Mouse (Mus musculus): ENCODE data around the gene Olfml2a.
"Not testable (repeated sequence)": the region's sequence is repeated elsewhere in the genome, so short reads cannot be mapped to it uniquely, and the experiment has no call there.

Gene Olfml2a

DNA sequence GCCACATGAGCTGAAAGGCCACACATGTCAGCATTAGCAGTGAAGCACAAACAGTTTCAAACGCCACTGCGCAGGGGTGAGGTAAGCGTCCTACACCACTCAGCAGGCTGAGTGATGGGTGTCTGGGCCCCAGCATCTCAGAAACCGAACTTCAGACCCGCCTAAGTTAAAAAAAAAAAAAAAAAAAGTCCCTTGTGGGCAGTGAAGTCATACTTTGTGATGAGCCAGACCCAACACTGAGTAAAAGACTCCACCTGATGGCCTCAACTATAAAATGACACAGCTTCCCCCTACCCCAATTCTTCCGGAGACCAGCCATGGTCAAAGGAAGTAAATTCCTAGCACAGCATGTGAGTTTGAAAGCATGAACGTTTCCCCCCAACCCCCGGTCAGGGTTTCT lies 71.3 kb downstream of the Olfml2a start:
- in situ Hi-C loops (cut with MboI; ENCODE audit: low pct_unique_long_range_greater_than_20kb in 1 of 2, low sequenced_read_pairs in 2 of 2, unreplicated experiment in 1 of 2): no loop called here

DNA sequence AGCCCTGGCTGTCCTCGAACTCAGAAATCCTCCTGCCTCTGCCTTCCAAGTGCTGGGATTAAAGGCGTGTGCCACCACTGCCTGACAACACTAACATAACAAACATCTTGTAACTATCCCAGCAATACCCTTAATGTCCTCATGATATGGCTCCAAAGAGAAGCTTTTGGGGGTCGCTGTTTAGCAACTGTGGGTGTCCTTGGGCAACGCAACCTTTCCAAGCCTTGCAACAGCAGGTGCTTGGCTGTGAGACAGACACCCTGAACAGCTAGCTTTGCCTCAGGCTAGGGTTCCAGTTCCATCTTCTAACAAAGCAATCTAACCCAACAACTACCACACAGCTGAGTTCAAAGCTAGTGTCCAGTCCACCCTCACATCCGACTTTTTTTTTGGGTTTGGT lies 71.7 kb downstream of the Olfml2a start:
- in situ Hi-C loops (cut with MboI; ENCODE audit: low pct_unique_long_range_greater_than_20kb in 1 of 2, low sequenced_read_pairs in 2 of 2, unreplicated experiment in 1 of 2): no loop called here

DNA sequence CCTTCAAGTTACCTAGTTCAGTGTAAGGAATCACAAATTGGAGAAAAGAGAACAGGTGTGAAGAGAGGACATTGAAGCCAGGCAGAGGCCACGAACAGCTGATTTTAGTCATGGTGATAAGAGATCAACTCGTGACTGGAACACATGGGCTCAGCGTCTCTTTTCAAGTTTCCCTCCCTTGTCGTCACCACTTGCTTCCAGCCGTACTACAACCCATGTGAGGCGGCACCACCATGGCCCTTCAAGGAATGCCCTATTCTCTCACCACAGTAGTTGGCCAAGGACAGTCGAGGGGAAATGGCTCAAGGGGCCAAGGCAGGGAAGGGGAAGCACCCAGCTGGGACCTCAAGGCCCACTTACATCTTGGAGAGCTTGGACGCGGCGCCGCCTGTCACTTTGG lies 72.6 kb downstream of the Olfml2a start:
- in situ Hi-C loops (cut with MboI; ENCODE audit: low pct_unique_long_range_greater_than_20kb in 1 of 2, low sequenced_read_pairs in 2 of 2, unreplicated experiment in 1 of 2): no loop called here

DNA sequence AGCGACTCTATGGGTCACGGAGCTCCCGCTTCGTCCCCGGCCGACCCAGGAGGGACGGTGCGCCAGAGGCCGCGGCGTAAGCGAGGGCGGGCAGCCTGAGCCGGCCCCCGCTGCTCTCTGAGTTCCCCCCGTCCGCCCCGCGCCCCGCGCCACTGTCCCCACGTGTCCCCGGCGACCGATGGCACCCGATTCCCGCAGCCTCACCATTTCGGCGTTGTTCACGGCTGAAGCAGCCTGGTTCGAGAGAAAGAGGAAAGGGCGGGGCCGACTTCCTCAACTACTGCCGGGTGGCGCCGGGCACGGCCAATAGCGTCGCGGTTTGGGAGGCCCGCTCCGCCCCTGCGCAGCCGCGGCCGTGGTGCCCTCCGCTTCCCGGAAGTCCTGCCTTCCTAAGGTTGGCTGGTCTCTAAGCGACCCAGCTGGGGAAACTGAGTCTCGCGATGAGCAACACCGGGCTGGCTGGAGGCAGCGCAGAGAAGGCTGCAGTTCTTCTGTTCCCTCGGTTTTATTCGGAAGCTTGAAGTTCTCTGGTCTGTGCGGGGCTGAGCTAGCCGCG lies 73.2 kb downstream of the Olfml2a start, which contains the start of gene Arpc5l:
TSS of gene Arpc5l (plus strand) at position 469 of the 556 bp plus-strand sequence.
- in situ Hi-C loops (cut with MboI; ENCODE audit: low pct_unique_long_range_greater_than_20kb in 1 of 2, low sequenced_read_pairs in 2 of 2, unreplicated experiment in 1 of 2): no loop called here

DNA sequence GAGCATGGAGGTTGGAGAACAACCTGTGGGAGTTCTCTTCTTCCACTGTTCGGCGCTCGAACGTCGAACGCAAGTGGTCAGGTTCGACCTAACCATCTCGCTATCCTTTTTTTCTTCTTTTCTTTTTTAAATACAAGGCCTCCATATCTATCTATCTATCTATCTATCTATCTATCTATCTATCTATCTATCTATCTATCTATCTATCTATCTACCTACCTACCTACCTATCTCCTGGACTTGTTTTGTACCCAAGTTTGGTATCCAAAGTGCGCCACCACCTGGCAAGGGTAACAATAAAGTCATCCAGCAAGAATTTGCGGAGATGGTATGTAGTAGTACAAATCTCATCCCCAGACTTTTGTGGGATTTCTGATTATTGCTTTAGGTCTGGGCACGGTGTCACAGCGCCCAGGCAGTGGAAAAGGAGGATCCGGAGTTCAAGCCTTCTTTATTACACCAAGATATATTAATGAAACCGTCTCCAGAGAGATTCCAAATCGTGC lies 73.8 kb downstream of the Olfml2a start, which contains the start of gene Rpl35:
TSS of gene Rpl35 (minus strand) at position 51 of the 506 bp plus-strand sequence.
- in situ Hi-C loops (cut with MboI; ENCODE audit: low pct_unique_long_range_greater_than_20kb in 1 of 2, low sequenced_read_pairs in 2 of 2, unreplicated experiment in 1 of 2): no loop called here

DNA sequence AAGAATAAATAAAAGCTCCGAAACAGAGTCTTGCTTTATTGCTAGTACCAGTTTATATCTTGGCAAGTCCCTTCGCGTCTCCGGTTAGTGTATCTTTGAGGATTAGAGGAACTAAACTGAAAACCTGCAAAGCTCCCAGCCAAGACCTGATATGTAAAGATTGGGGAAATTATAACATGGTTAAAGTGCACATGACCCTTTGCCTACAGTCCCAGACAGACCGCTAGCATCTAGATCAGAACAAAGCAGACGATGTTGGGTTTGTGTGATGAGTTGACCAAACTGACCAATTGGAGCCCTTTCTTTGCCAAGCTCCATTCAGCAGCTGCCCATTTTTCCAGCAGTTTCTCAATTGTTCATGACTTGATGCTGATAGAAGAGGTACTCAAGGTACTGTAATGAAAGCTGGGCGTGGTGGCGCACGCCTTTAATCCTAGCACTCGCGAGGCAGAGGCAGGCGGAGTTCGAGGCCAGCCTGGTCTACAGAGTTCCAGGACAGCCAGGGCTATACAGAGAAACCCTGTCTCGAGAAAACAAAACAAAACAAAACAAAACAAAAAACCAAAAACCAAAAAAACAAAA lies 74.5 kb downstream of the Olfml2a start:
- in situ Hi-C loops (cut with MboI; ENCODE audit: low pct_unique_long_range_greater_than_20kb in 1 of 2, low sequenced_read_pairs in 2 of 2, unreplicated experiment in 1 of 2): no loop called here

DNA sequence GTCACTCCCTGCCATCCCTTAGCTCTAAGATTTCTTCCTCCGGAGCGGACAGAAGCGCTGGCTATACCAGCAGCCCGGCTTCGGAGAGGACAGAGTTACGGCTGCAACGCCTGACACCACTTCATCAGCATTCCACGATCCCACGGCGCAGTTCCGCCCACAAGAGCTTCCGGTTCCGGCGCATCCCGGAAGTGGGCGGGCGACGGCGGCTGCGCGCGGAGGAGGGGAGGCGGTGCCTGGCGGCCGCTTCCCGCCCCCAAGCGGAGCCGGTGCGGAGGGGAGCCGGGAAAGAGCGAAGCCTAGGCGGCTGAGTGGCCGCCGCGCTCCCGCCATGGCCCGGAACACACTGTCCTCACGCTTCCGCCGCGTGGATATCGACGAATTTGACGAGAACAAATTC lies 76.1 kb downstream of the Olfml2a start:
- in situ Hi-C loops (cut with MboI; ENCODE audit: low pct_unique_long_range_greater_than_20kb in 1 of 2, low sequenced_read_pairs in 2 of 2, unreplicated experiment in 1 of 2): no loop called here

DNA sequence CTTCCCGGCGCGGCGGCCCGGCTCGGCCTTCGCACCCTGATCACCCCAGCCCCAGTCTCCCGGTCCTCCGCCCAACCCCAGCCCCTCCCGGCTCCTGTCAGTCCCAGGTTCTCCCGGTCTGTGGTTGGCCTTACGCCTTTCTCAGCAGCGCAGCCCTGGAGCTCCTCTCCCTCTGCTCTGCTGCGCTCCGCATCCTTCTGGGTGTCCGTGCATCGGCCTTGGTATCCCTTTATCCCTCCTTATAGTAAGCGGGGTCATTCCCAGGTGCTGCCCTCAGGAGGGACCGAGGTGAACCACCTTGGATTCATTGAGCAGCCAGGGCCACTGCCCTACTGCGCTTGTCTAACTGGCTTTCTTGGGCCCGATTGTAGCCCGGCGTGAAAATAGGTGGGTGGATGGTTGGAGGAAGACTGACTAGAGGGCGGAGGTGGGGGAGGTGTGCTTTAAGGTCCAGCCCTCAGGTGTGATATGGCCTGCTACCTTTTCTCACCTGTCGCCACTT lies 76.6 kb downstream of the Olfml2a start:
- in situ Hi-C loops (cut with MboI; ENCODE audit: low pct_unique_long_range_greater_than_20kb in 1 of 2, low sequenced_read_pairs in 2 of 2, unreplicated experiment in 1 of 2): no loop called here

DNA sequence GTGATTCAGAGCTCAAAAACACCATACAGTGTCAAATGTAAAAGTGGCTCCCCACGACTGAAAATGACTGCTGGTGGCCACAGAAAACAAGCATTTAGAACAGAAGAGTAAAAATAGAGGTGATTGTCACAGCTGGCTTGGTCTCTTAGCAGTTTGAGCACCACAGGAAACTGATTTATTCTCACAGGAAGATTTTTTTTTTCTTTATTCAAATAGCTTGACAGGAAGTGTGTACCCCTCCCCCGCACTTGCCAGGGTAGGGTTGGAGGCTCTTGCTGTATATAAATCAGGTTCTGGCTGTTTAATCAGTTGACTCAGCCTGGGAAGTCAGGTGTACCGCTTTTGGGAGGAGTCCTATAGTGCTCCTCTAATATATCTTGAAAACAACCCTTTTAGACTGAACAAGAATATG lies 77.2 kb downstream of the Olfml2a start:
- in situ Hi-C loops (cut with MboI; ENCODE audit: low pct_unique_long_range_greater_than_20kb in 1 of 2, low sequenced_read_pairs in 2 of 2, unreplicated experiment in 1 of 2): no loop called here

DNA sequence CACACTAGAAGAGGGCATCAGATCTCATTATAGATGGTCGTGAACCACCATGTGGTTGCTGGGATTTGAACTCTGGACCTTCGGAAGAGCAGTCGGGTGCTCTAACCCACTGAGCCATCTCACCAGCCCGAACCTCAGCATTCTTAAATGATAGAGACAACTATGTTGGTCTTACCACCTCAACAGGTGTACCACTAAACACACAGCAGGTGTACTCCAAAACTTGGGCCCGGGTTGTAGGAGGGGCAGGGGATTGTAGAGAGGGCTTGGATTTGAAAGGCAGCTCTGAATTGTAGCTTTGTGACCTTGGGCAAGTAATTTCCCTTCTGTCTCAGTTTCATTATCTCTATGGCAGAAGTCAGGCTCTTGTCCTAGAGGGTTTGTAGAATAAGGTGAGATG lies 78.4 kb downstream of the Olfml2a start:
- in situ Hi-C loops (cut with MboI; ENCODE audit: low pct_unique_long_range_greater_than_20kb in 1 of 2, low sequenced_read_pairs in 2 of 2, unreplicated experiment in 1 of 2): not testable (repeated sequence)

DNA sequence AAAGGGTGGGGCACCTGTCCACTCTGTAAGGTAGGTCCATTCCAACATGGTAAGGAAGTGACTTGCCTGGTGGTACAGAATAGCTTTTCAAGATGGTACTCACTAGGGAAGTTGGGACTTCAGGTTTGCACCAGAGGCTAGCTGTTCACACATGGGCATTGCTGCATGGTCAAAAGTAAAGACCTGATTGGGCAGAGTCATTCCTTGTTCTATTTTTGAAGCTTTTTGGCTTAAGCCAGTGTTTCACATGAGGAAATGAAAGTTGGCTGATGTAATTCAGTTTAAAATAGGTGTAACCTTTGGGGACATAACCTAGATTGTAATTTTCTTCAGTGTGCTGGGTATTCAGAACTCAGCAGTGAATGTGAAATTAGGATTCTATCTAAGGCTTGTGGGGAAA lies 79.5 kb downstream of the Olfml2a start:
- in situ Hi-C loops (cut with MboI; ENCODE audit: low pct_unique_long_range_greater_than_20kb in 1 of 2, low sequenced_read_pairs in 2 of 2, unreplicated experiment in 1 of 2): no loop called here

DNA sequence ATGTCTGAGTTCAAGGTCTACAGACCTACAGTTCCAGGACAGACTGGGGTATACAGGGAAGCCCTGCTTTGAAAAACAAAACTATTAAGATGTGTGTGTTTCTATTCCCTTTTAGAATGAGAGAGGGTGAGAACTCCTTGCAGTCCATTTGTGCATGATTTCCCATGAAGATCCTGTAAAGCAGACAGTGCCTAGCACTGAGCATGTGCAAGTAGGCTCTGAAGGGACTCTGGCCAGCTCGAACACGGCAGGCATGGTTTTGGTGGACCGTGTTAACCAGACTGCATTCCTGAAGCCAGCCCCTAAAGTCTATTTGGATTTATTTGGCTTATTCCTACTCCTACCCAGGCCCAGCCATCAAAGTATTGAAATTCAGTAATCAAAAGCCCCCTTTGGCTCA lies 80.2 kb downstream of the Olfml2a start:
- in situ Hi-C loops (cut with MboI; ENCODE audit: low pct_unique_long_range_greater_than_20kb in 1 of 2, low sequenced_read_pairs in 2 of 2, unreplicated experiment in 1 of 2): no loop called here

DNA sequence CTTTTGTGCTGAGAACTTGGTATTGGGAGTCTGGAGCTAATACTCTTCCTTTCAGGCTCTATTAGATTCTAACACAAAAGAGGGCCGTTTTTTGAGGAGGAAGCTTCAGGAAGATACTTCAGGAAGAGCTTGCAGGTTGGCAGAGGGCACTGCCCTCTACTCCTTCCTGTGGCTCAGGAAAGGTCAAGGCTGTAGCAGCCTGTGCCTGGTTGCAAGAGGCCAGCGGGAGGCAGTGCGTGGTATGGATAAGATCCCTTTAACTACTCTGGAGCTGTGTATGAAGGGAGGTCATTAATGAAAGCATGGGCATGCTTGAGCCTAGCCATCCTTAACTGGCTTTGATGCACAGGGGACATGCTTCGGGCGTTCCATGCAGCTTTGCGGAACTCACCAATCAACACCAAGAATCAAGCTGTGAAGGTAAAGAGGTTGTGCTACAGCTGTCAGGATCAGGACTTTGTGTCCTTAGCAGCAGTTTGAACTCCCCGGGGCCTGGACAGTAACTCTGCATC lies 81.0 kb downstream of the Olfml2a start:
- in situ Hi-C loops (cut with MboI; ENCODE audit: low pct_unique_long_range_greater_than_20kb in 1 of 2, low sequenced_read_pairs in 2 of 2, unreplicated experiment in 1 of 2): no loop called here

Data from mouse embryonic stem cell (cell line).